Mouse (Mus musculus) midbrain, embryonic 16.5 days (tissue): ENCODE results near the gene Kcnh6. TPM values are rescaled to one million over a fixed set of nuclear protein-coding genes. Genes with fewer than 3 reads are reported as not detected.

Experiments used
- ATAC-seq: fragments of 200-750 bp; cut with Nextera tagmentation; 2 replicates; pipeline ENCODE4 v1.8.0; 2017; ENCODE audit warnings: moderate TSS enrichment
- H3K27ac ChIP-seq: fragments of 300-500 bp; sonication (generic); 2 replicates; pipeline ENCODE4 v1.5.1; 2014; ENCODE audit warnings: mild to moderate bottlenecking, low read length, mixed read lengths
- H3K27me3 ChIP-seq: fragments of 300-500 bp; sonication (generic); 2 replicates; pipeline ENCODE4 v1.6.1; 2014; ENCODE audit warnings: low read depth, low read length, mixed read lengths; ENCODE audit not compliant: control insufficient read depth, insufficient read depth
- H3K36me3 ChIP-seq: fragments of 300-500 bp; sonication (generic); 2 replicates; pipeline ENCODE4 v1.6.1; 2014; ENCODE audit warnings: mild to moderate bottlenecking, low read length, moderate library complexity, mixed read lengths; ENCODE audit not compliant: control insufficient read depth, insufficient read depth
- H3K4me1 ChIP-seq: fragments of 300-500 bp; sonication (generic); 2 replicates; pipeline ENCODE4 v1.6.1; 2014; ENCODE audit warnings: mild to moderate bottlenecking, low read length, mixed read lengths; ENCODE audit not compliant: control insufficient read depth, insufficient read depth
- H3K4me2 ChIP-seq: fragments of 300-500 bp; sonication (generic); 2 replicates; pipeline ENCODE4 v1.6.1; 2014; ENCODE audit warnings: mild to moderate bottlenecking, low read length, mixed read lengths
- H3K4me3 ChIP-seq: fragments of 300-500 bp; sonication (generic); 2 replicates; pipeline ENCODE4 v1.5.1; 2014; ENCODE audit warnings: low read depth, mild to moderate bottlenecking, low read length, moderate library complexity, mixed read lengths
- H3K9ac ChIP-seq: fragments of 300-500 bp; sonication (generic); 2 replicates; pipeline ENCODE4 v1.6.1; 2014; ENCODE audit warnings: low read depth, low read length, mixed read lengths
- H3K9me3 ChIP-seq: fragments of 300-500 bp; sonication (generic); replicated peaks from 2 replicates; pipeline ENCODE4 v1.6.1; 2014; ENCODE audit warnings: mild to moderate bottlenecking, low read length, mixed read lengths; ENCODE audit not compliant: control insufficient read depth, poor library complexity, severe bottlenecking
- WGBS: fragments of 180-500 bp; shearing (Covaris S2); extraction: QIAGEN DNeasy Blood & Tissue Kit; methylation state at CpG from one replicate; pipeline ENCODE4 v1.1.7; 2014; 5-methylcytosine and 5-hydroxymethylcytosine counted together
- polyA plus RNA-seq: library from polyadenylated mRNA; unstranded; fragments of >200 nt; fragmentation: Nextera tagmentation; extraction: Ambion mirVana; gene quantifications from 2 replicates; pipeline ENCODE4 v1.2.1, GENCODE M21; 2015

The Kcnh6 gene
- polyA plus RNA-seq, 1 experiment from 2014 or later: 2.2 TPM

- no peak for ATAC-seq
- no peak overlapping the region for H3K4me3 ChIP-seq
- 82% methylated on average over 3 of the region's 3 CpGs for WGBS
Measured at GRCm38 (mm10) chr11:105975050-105975449, 32.9 kb upstream of the Kcnh6 start.

GRCm38 (mm10) chr11:105975636-105976035 is 32.3 kb upstream of the Kcnh6 start:
- ATAC-seq: no peak
- Histone ChIP-seq H3K4me1 (no peaks in the 10 kb centered on the region), H3K9ac (no peak overlapping the region), H3K4me2 (no peak overlapping the region), H3K36me3 (no peaks in the 10 kb centered on the region), H3K27me3 (peaks cover 5% of the 10 kb centered on the region), H3K4me3 (no peak overlapping the region), H3K9me3 (no peaks in the 10 kb centered on the region), H3K27ac (no peak overlapping the region)
- WGBS: 93% methylated on average over 5 of the region's 5 CpGs

More at GRCm38 (mm10) chr11:105975050-105975449, 32.9 kb upstream of the Kcnh6 start:
- Histone ChIP-seq H3K27me3 (peaks cover 8% of the 10 kb centered on the region), H3K36me3 (no peaks in the 10 kb centered on the region), H3K9me3 (no peaks in the 10 kb centered on the region), H3K27ac (no peak overlapping the region), H3K4me2 (no peak overlapping the region), H3K4me1 (no peaks in the 10 kb centered on the region), H3K9ac (no peak overlapping the region)

- no peaks in the 10 kb centered on the region for H3K36me3 ChIP-seq
- H3K27me3 ChIP-seq: no peaks in the 10 kb centered on the region
- H3K4me2 ChIP-seq: no peak overlapping the region
- H3K27ac ChIP-seq: no peak overlapping the region
- ATAC-seq: no peak
- H3K9ac ChIP-seq: no peak overlapping the region
- no peaks in the 10 kb centered on the region for H3K4me1 ChIP-seq
- no peak overlapping the region for H3K4me3 ChIP-seq
- no peaks in the 10 kb centered on the region for H3K9me3 ChIP-seq
- WGBS: 98% methylated on average over 2 of the region's 2 CpGs
Measured at GRCm38 (mm10) chr11:105978232-105978631, 29.7 kb upstream of the Kcnh6 start.

DNA sequence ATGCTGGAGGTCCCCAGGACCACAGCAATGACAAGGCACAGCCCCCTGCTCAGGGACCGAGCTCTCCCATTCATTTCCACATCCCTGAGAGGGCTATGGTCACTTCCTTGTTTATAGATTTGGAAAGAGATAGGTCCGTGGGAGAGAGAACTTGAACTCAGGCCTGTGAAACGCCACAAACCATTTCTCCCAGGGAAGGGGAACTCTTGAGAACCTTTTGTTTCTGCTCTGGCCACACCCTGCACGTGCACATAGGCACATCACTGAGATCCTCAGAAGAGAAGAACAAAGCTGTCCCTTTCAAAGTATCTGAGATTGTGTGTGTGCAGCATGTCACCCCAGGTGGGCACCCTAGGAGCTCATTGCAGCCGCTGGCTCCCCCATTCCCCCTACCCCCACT is 29.3 kb upstream of the Kcnh6 start:
- Histone ChIP-seq H3K9me3 (no peaks in the 10 kb centered on the region), H3K4me1 (no peaks in the 10 kb centered on the region), H3K4me2 (no peak overlapping the region), H3K4me3 (no peak overlapping the region), H3K27ac (no peak overlapping the region), H3K9ac (no peak overlapping the region), H3K36me3 (no peaks in the 10 kb centered on the region), H3K27me3 (no peaks in the 10 kb centered on the region)
- WGBS: 70% methylated on average over 5 of the region's 5 CpGs
- ATAC-seq: no peak

GRCm38 (mm10) chr11:105984452-105984851 is 23.5 kb upstream of the Kcnh6 start:
- no peaks in the 10 kb centered on the region for H3K27me3 ChIP-seq
- 52% methylated on average over 4 of the region's 4 CpGs for WGBS
- H3K4me3 ChIP-seq: no peak overlapping the region
- H3K36me3 ChIP-seq: no peaks in the 10 kb centered on the region
- no peak for ATAC-seq
- H3K9me3 ChIP-seq: no peaks in the 10 kb centered on the region
- no peak overlapping the region for H3K9ac ChIP-seq
- no peak overlapping the region for H3K4me2 ChIP-seq
- H3K4me1 ChIP-seq: no peaks in the 10 kb centered on the region
- H3K27ac ChIP-seq: no peak overlapping the region

- 78% methylated on average over 6 of the region's 6 CpGs for WGBS
Measured at GRCm38 (mm10) chr11:105987446-105987845, 20.5 kb upstream of the Kcnh6 start.

GRCm38 (mm10) chr11:105989446-105989845 is 18.5 kb upstream of the Kcnh6 start:
- H3K36me3 ChIP-seq: no peaks in the 10 kb centered on the region
- no peak for ATAC-seq
- no peak overlapping the region for H3K27ac ChIP-seq
- H3K4me1 ChIP-seq: no peaks in the 10 kb centered on the region
- no peaks in the 10 kb centered on the region for H3K9me3 ChIP-seq
- no peak overlapping the region for H3K4me3 ChIP-seq
- WGBS: 82% methylated on average over 6 of the region's 6 CpGs
- H3K9ac ChIP-seq: no peak overlapping the region
- no peak overlapping the region for H3K4me2 ChIP-seq
- H3K27me3 ChIP-seq: no peaks in the 10 kb centered on the region

More at GRCm38 (mm10) chr11:105987446-105987845, 20.5 kb upstream of the Kcnh6 start:
- H3K4me3 ChIP-seq: no peak overlapping the region
- H3K27ac ChIP-seq: no peak overlapping the region
- H3K4me1 ChIP-seq: no peaks in the 10 kb centered on the region
- no peaks in the 10 kb centered on the region for H3K9me3 ChIP-seq
- no peak overlapping the region for H3K4me2 ChIP-seq
- no peak for ATAC-seq
- H3K27me3 ChIP-seq: no peaks in the 10 kb centered on the region
- no peak overlapping the region for H3K9ac ChIP-seq
- H3K36me3 ChIP-seq: no peaks in the 10 kb centered on the region

DNA sequence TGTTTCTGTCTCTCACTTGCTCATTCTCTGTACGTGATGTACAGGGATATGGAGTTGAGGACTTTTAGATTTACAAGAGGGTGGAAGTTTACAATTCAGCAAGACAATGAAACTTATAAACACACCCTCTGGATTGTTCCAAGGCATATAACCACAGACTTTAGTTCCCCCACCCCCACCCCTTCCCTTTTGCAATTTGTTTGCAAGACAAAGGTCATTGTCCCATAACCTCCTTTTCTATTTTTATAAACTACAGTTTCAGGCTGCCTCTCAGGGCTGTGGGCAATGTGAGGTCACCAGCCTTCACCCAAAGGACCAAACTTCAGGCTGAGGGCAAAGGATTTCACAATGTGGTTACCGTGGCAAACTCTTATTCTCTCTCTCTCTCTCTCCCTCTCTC is 17.7 kb upstream of the Kcnh6 start:
- H3K27me3 ChIP-seq: no peaks in the 10 kb centered on the region
- H3K9me3 ChIP-seq: no peaks in the 10 kb centered on the region
- ATAC-seq: no peak
- 76% methylated on average over 2 of the region's 2 CpGs for WGBS
- no peak overlapping the region for H3K9ac ChIP-seq
- no peaks in the 10 kb centered on the region for H3K36me3 ChIP-seq
- H3K4me2 ChIP-seq: no peak overlapping the region
- no peaks in the 10 kb centered on the region for H3K4me1 ChIP-seq
- no peak overlapping the region for H3K4me3 ChIP-seq
- H3K27ac ChIP-seq: no peak overlapping the region

DNA sequence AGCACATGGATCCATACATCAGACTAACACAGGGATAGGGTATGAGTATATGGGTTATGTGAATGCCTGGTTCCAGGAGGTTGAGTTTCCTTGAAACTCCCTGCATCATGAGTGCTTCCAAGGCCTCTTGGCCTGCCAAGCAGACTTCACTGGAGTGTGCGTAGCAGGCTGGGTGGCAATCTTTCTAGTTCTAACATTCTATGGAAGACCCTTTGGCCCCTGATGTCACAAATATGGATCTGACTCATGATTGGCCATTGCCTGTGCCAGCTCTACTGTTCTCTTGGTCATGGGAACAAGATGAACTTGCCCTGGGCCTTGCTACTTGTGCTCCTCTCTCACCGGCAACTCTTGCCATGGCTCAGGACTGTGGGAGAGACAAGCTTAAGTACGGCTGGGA is 13.5 kb upstream of the Kcnh6 start, which contains the start of gene Ace3:
Gene Ace3 (plus strand): TSS at position 301 of the 400 bp plus-strand sequence.
- WGBS: 96% methylated on average over 3 of the region's 3 CpGs
- Histone ChIP-seq H3K27ac (no peak within 1 kb of the TSS), H3K4me3 (no peak within 1 kb of the TSS), H3K9me3 (no peaks in the 10 kb centered on the region), H3K9ac (no peak within 1 kb of the TSS), H3K36me3 (no peaks in the 10 kb centered on the region), H3K4me1 (no peaks in the 10 kb centered on the region), H3K27me3 (no peaks in the 10 kb centered on the region), H3K4me2 (no peak within 1 kb of the TSS)
- no peak for ATAC-seq
